Mouse (Mus musculus) embryo, embryonic 11 days (tissue): ENCODE results near the gene Sult1d1.
"Not testable (repeated sequence)": the region's sequence is repeated elsewhere in the genome, so short reads cannot be mapped to it uniquely, and the experiment has no call there.

Experiments used
- DNase-seq: peaks from one replicate; pipeline ENCODE4 v3.0.0-alpha.2; 2015

Gene Sult1d1

GRCm38 (mm10) chr5:87568845-87569244 is at the start of gene Sult1d1:
Gene Sult1d1 (minus strand): TSS chr5:87569027.
- no peak for DNase-seq

GRCm38 (mm10) chr5:87615128-87615390 is 46.2 kb upstream of the Sult1d1 start:
- DNase-seq, result no peak

GRCm38 (mm10) chr5:87614364-87615127 is 45.7 kb upstream of the Sult1d1 start:
- DNase-seq, result no peak

GRCm38 (mm10) chr5:87601018-87601417 is 32.2 kb upstream of the Sult1d1 start:
- no peak for DNase-seq

GRCm38 (mm10) chr5:87597891-87598290 is 29.1 kb upstream of the Sult1d1 start:
- no peak for DNase-seq

GRCm38 (mm10) chr5:87591494-87591893 is 22.7 kb upstream of the Sult1d1 start, which contains the start of gene Sult1e1:
Gene Sult1e1 (minus strand): TSS chr5:87591594.
- no peak for DNase-seq

DNA sequence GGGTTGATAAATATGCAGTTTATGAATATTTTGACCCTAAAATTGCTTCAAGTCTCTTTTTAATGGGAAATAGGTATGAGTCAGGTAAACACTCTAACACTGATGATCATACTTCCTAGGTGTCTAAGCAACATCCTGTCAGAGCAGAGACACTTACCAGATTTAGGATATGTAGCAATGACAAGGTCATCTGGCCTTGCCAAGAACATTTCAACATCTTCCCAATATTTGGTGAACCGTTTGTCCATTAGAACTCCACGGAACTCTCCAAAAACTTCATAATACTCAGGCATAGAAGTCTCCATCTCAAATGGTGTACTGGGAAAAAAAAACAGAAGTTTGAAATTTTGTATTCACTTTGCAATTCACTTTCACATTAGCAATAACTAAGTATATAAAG is 21.1 kb upstream of the Sult1d1 start:
- no peak for DNase-seq

DNA sequence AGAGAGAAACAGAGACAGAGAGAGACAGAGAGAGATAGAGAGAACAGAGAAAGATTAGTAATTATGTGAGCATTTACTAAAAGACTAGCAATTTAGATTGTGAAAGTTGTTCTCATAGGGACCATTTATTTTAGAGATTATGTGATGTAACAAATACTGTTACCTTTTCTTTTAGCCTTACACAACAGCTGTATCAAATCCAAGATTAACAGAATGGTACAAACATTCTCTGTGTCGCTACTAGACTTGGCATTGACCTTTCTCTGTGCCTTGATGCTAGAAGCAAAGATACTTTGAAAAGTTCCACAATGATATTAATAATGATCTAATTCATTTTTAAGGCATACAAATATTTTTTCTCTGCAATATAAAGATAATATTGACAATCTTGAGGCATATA is 11.6 kb upstream of the Sult1d1 start:
- DNase-seq, result no peak

- DNase-seq, result no peak
These were observed 5.3 kb upstream of the Sult1d1 start for GRCm38 (mm10) chr5:87574174-87574573.

DNA sequence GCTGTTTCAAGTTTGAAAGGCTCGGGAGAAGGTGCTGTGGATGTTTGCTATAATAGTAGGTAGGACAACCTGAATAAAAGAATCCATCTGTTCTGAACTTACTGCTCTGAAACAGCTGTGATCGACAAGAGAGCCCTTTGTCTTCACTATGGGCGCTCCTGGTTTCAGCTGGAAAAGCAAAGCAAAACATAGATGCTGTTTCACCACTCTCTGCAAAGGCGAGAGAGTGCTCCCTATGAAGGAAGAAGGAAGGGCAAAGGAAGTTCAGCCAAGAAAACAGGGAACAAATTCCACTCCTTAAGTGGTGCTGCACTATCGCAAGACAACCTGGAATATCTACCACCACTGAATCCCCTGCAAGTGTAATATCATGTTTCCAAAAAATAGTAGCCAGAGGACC is 4.7 kb upstream of the Sult1d1 start:
- peak; percentile 14 for DNase-seq

- DNase-seq, result no peak
These were observed 4.0 kb upstream of the Sult1d1 start for GRCm38 (mm10) chr5:87572781-87573180.

DNA sequence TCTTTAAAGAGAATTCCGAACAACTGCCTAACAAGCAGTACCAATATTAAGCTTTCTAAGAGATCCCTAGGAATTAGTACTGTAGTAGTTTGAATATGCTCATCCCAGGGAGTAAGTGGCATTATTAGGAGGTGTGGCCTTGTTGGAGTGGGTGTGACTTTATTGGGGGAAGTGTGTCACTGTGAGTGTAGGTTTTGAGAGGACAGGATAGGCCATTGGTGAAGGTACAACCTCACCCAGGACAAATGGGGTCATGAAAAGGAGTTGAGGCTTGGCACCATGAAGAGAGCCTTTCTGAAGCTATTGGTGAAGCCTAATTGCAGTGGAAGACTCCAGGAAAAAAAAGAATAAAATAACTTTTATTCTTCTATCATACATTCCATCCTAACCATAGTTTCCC is 1.5 kb downstream of the Sult1d1 start:
- no peak for DNase-seq

DNA sequence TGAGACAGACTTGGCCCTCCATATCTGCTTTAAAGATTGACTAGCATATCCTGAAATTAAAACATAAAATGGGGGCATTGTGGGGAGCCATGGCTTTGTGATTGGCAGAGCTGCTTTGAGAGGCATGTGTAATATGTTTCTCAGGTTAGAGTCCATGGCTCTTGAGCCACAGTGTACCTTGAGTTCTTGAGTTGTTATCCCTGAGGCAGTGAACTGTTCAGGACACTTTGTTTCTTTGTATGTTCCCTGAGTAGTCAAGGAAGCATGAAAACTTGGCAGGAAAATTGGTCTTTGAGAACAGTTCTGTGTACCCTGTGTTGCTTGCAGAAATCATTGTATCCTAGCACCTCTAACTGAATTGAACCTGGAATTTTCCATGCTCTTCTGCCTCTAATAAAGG is 5.9 kb downstream of the Sult1d1 start:
- DNase-seq, result no peak

- DNase-seq, result no peak
These were observed 6.3 kb downstream of the Sult1d1 start for GRCm38 (mm10) chr5:87562526-87562925.

DNA sequence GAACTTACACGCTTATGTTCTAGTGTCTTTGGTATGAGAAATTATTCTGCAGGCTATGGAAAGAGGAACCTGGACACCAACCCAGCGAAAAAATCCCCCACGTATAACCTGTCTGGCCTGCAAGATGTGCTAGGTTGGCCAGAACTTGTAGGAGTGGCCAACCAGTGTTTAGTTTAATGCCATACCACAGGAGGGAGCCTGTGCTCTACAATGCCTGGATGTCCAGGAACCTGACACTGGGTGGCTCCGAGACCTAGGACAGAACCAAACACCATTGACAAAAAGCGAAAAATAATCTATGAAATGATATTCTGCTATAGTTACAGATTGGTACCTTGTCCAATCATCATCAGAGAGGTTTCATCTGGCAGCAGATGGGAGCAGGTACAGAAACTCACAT is 8.7 kb downstream of the Sult1d1 start:
- no peak for DNase-seq

- DNase-seq, result peak; percentile 4
These were observed 17.9 kb downstream of the Sult1d1 start for GRCm38 (mm10) chr5:87550935-87551334.

- DNase-seq, result no peak
These were observed 30.7 kb downstream of the Sult1d1 start, which contains the start of gene Sult1b1 for GRCm38 (mm10) chr5:87538111-87538510. Gene Sult1b1 (minus strand): TSS chr5:87538195.

DNA sequence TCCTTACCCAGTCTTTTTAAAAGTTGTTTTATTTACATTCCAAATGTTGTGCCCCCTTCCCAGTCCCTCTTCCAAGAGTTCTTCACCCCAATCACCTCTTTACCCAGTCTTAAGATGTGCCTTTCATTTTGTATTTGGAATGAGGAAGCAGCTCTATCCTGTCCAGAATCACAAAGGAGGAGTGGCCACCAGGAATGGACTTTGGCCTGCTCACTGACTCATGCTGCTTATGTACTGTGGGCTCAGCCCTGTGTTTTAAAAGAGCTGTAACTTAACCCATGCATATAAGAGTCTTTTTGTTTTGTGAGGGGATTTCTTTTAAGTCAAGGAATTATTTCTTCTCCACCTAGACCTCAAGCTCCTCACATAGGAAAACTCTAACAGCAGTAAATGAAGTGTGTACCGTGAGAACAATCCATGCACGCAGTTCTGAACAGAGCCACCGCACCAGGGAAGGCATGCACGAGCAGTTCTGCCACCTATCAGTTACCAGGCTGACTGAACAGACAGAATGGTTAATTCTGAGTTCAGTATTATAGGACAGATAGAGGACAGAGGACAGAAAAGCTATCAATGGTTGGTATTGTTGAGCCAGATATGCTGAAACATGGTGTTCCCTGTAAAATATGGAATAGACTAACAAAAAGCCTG is 32.7 kb downstream of the Sult1d1 start:
- DNase-seq, result peak; percentile 2

DNA sequence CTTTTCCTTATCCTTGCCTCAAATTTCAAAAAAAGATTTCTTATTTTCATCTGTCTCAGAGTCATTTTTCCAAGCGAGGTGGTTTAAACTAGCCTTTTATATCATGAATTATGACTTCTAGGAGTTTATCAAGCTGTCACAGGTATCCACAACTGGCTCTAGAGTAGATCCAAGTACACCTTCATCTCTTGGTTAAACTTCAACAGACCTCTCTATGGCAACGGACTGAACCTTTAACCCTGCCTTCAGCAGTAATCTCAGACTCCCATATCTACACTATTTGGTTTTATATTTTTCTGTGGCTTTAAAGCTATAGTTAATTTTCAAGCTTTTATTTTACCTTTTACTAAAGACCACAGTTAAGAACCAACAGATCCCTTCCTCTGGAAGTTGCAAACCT is 36.5 kb downstream of the Sult1d1 start:
- no peak for DNase-seq

DNA sequence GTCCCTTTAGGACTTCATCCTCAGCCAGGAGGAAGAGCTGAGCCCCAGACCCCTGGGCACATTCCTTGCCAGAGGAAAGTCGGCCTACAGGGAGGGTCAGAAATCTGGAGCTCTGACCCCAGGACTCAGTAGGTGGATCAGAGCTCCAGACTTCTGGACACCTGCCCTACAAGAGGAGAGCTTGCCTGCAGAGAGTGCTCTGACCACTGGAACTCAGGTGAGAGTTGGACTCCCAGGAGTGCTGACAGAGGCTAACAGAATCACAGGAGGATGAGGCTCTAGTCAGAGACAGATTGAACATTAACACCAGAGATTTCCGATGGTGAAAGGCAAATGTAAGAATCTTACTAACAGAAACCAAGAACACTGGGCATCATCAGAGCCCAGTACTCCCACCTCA is 45.3 kb downstream of the Sult1d1 start:
- not testable (repeated sequence) for DNase-seq

- no peak for DNase-seq
These were observed 62.9 kb downstream of the Sult1d1 start for GRCm38 (mm10) chr5:87505776-87506458.
